Mouse (Mus musculus): ENCODE data around the gene BC034090. TPM values are rescaled to one million over a fixed set of nuclear protein-coding genes. Genes with fewer than 3 reads are reported as not detected.

Gene BC034090
- polyA plus RNA-seq (2015; fragmentation: Nextera tagmentation; extraction: Ambion mirVana): 3.0 and 4.1 TPM in 2 replicates

GRCm38 (mm10) chr1:155243797-155244770 is at the start of gene BC034090:
TSS of gene BC034090 (minus strand) at chr1:155244444.
- ATAC-seq (ENCODE audit: low FRiP score): peak; percentile 53; the same call in 1 of the 2 replicates
- no peaks in the 10 kb centered on the region for H3K36me3 ChIP-seq
- 2% methylated on average over 66 of the region's 85 CpGs for WGBS
- peaks cover 7% of the 10 kb centered on the region for H3K27me3 ChIP-seq (replicated peaks)
- peak within 1 kb of the TSS; percentile 53 for H3K9ac ChIP-seq (replicated peaks)
- H3K4me1 ChIP-seq: peaks cover 19% of the 10 kb centered on the region
- H3K4me3 ChIP-seq (replicated peaks): peak within 1 kb of the TSS; percentile 48
- H3K4me2 ChIP-seq: peak within 1 kb of the TSS; percentile 78
- H3K9me3 ChIP-seq (replicated peaks): no peaks in the 10 kb centered on the region
- peak within 1 kb of the TSS; percentile 39; the same call in 1 of the 2 replicates for H3K27ac ChIP-seq (replicated peaks)

- Histone ChIP-seq H3K27me3 (replicated peaks) (no peaks in the 10 kb centered on the region), H3K27ac (replicated peaks) (peak overlapping the region; percentile 48; the same call in 1 of the 2 replicates), H3K4me2 (no peak overlapping the region), H3K9ac (replicated peaks) (no peak overlapping the region), H3K4me3 (replicated peaks) (no peak overlapping the region), H3K36me3 (peaks cover 22% of the 10 kb centered on the region), H3K4me1 (peaks cover 3% of the 10 kb centered on the region; the same call in 1 of the 2 replicates), H3K9me3 (replicated peaks) (no peaks in the 10 kb centered on the region)
- peak; percentile 83 for ATAC-seq (ENCODE audit: low FRiP score)
- 11% methylated on average over 3 of the region's 3 CpGs for WGBS
These were observed 49.2 kb upstream of the BC034090 start for GRCm38 (mm10) chr1:155293446-155293845.

GRCm38 (mm10) chr1:155289411-155289810 is 45.2 kb upstream of the BC034090 start:
- Histone ChIP-seq H3K36me3 (peaks cover 47% of the 10 kb centered on the region), H3K4me2 (no peak overlapping the region), H3K9ac (replicated peaks) (no peak overlapping the region), H3K27me3 (replicated peaks) (no peaks in the 10 kb centered on the region), H3K4me1 (peaks cover 3% of the 10 kb centered on the region; the same call in 1 of the 2 replicates), H3K9me3 (replicated peaks) (no peaks in the 10 kb centered on the region), H3K27ac (replicated peaks) (no peak overlapping the region), H3K4me3 (replicated peaks) (no peak overlapping the region)
- no peak for ATAC-seq (ENCODE audit: low FRiP score)
- 87% methylated on average over 1 of the region's 1 CpGs for WGBS

GRCm38 (mm10) chr1:155288033-155288432 is 43.8 kb upstream of the BC034090 start:
- Histone ChIP-seq H3K4me1 (no peaks in the 10 kb centered on the region), H3K4me3 (replicated peaks) (no peak overlapping the region), H3K4me2 (no peak overlapping the region), H3K27ac (replicated peaks) (no peak overlapping the region), H3K27me3 (replicated peaks) (no peaks in the 10 kb centered on the region), H3K36me3 (peaks cover 50% of the 10 kb centered on the region), H3K9me3 (replicated peaks) (no peaks in the 10 kb centered on the region), H3K9ac (replicated peaks) (no peak overlapping the region)
- ATAC-seq (ENCODE audit: low FRiP score): no peak
- 95% methylated on average over 3 of the region's 3 CpGs for WGBS

GRCm38 (mm10) chr1:155283808-155284207 is 39.6 kb upstream of the BC034090 start:
- Histone ChIP-seq H3K4me3 (replicated peaks) (no peak overlapping the region), H3K4me2 (no peak overlapping the region), H3K4me1 (no peaks in the 10 kb centered on the region), H3K27ac (replicated peaks) (no peak overlapping the region), H3K36me3 (peaks cover 60% of the 10 kb centered on the region), H3K9ac (replicated peaks) (no peak overlapping the region), H3K27me3 (replicated peaks) (no peaks in the 10 kb centered on the region), H3K9me3 (replicated peaks) (no peaks in the 10 kb centered on the region)
- WGBS: 88% methylated on average over 7 of the region's 7 CpGs
- no peak for ATAC-seq (ENCODE audit: low FRiP score)

- H3K27ac ChIP-seq (replicated peaks): no peak overlapping the region
- H3K36me3 ChIP-seq: peaks cover 44% of the 10 kb centered on the region
- H3K27me3 ChIP-seq (replicated peaks): no peaks in the 10 kb centered on the region
- 58% methylated on average over 18 of the region's 18 CpGs for WGBS
- no peaks in the 10 kb centered on the region for H3K4me1 ChIP-seq
- no peak overlapping the region for H3K4me2 ChIP-seq
- H3K4me3 ChIP-seq (replicated peaks): no peak overlapping the region
- ATAC-seq (ENCODE audit: low FRiP score): peak; percentile 87
- H3K9ac ChIP-seq (replicated peaks): no peak overlapping the region
- H3K9me3 ChIP-seq (replicated peaks): no peaks in the 10 kb centered on the region
These were observed 37.0 kb upstream of the BC034090 start for GRCm38 (mm10) chr1:155281003-155281793.

- peaks cover 42% of the 10 kb centered on the region for H3K36me3 ChIP-seq
- H3K4me3 ChIP-seq (replicated peaks): no peak overlapping the region
- no peaks in the 10 kb centered on the region for H3K27me3 ChIP-seq (replicated peaks)
- H3K9ac ChIP-seq (replicated peaks): no peak overlapping the region
- H3K9me3 ChIP-seq (replicated peaks): no peaks in the 10 kb centered on the region
- 85% methylated on average over 10 of the region's 10 CpGs for WGBS
- ATAC-seq (ENCODE audit: low FRiP score): no peak
- H3K4me1 ChIP-seq: no peaks in the 10 kb centered on the region
- no peak overlapping the region for H3K4me2 ChIP-seq
- H3K27ac ChIP-seq (replicated peaks): no peak overlapping the region
These were observed 36.1 kb upstream of the BC034090 start for GRCm38 (mm10) chr1:155280306-155280705.

GRCm38 (mm10) chr1:155276381-155277033 is 32.3 kb upstream of the BC034090 start:
- no peak overlapping the region for H3K4me2 ChIP-seq
- no peak overlapping the region for H3K9ac ChIP-seq (replicated peaks)
- no peak overlapping the region for H3K4me3 ChIP-seq (replicated peaks)
- 80% methylated on average over 13 of the region's 13 CpGs for WGBS
- peaks cover 19% of the 10 kb centered on the region for H3K36me3 ChIP-seq
- no peak overlapping the region for H3K27ac ChIP-seq (replicated peaks)
- ATAC-seq (ENCODE audit: low FRiP score): no peak
- H3K4me1 ChIP-seq: no peaks in the 10 kb centered on the region
- no peaks in the 10 kb centered on the region for H3K27me3 ChIP-seq (replicated peaks)
- no peaks in the 10 kb centered on the region for H3K9me3 ChIP-seq (replicated peaks)

- H3K4me1 ChIP-seq: no peaks in the 10 kb centered on the region
- H3K4me3 ChIP-seq (replicated peaks): no peak overlapping the region
- H3K27ac ChIP-seq (replicated peaks): no peak overlapping the region
- H3K4me2 ChIP-seq: no peak overlapping the region
- ATAC-seq (ENCODE audit: low FRiP score): no peak
- H3K9ac ChIP-seq (replicated peaks): no peak overlapping the region
- no peaks in the 10 kb centered on the region for H3K9me3 ChIP-seq (replicated peaks)
- H3K27me3 ChIP-seq (replicated peaks): no peaks in the 10 kb centered on the region
- H3K36me3 ChIP-seq: peaks cover 18% of the 10 kb centered on the region
- 83% methylated on average over 4 of the region's 4 CpGs for WGBS
These were observed 31.5 kb upstream of the BC034090 start for GRCm38 (mm10) chr1:155275793-155276192.

GRCm38 (mm10) chr1:155274976-155275375 is 30.7 kb upstream of the BC034090 start:
- WGBS: 79% methylated on average over 3 of the region's 3 CpGs
- Histone ChIP-seq H3K36me3 (peaks cover 10% of the 10 kb centered on the region; the same call in 1 of the 2 replicates), H3K4me2 (no peak overlapping the region), H3K9me3 (replicated peaks) (no peaks in the 10 kb centered on the region), H3K4me3 (replicated peaks) (no peak overlapping the region), H3K9ac (replicated peaks) (no peak overlapping the region), H3K27me3 (replicated peaks) (no peaks in the 10 kb centered on the region), H3K27ac (replicated peaks) (no peak overlapping the region), H3K4me1 (no peaks in the 10 kb centered on the region)
- no peak for ATAC-seq (ENCODE audit: low FRiP score)

- Histone ChIP-seq H3K4me3 (replicated peaks) (no peak overlapping the region), H3K9me3 (replicated peaks) (no peaks in the 10 kb centered on the region), H3K9ac (replicated peaks) (no peak overlapping the region), H3K4me1 (no peaks in the 10 kb centered on the region), H3K27ac (replicated peaks) (no peak overlapping the region), H3K36me3 (0 out of 2 replicates have a peak, but pooled peaks cover 3% of the 10 kb centered on the region), H3K27me3 (replicated peaks) (no peaks in the 10 kb centered on the region), H3K4me2 (no peak overlapping the region)
- ATAC-seq (ENCODE audit: low FRiP score): no peak
- WGBS: 87% methylated on average over 4 of the region's 4 CpGs
These were observed 28.7 kb upstream of the BC034090 start for GRCm38 (mm10) chr1:155272953-155273352.
